In genomic region chr8:124284333-124284711, GRCm38 (mm10) we compare ENCODE assay signal across 9 mouse cellular contexts. TPM values are rescaled to one million over a fixed set of nuclear protein-coding genes. Genes with fewer than 3 reads are reported as not detected.
DNase-seq lines count a peak whose midpoint lies in the region; ATAC-seq and TF ChIP-seq lines count a peak whose summit lies in the region.
"Had no signal": no experiment of that assay in that cellular context is flagged by ENCODE, and none has a peak within 500 bp of the region (broad histone marks: within the 10 kb centered on the region; RNA-seq: fewer than 3 reads in every experiment).

No protein-coding gene starts in this region.

- peaks cover 83% of the 10 kb centered on the region for H3K4me1 ChIP-seq in cerebellum, adult 2 months (ENCODE audit: control insufficient read depth, insufficient read depth, low read length)
- H3K4me1 ChIP-seq in midbrain, postnatal 0 days (ENCODE audit: insufficient read depth, low read length), result peaks cover 41% of the 10 kb centered on the region

- DNase-seq in cerebellum, adult 2 months, result no peak
- DNase-seq in cerebellum, postnatal 4 days (ENCODE audit: low spot score in 2 of 2), result no peak
- DNase-seq in embryo, embryonic 9.5 days (ENCODE audit: extremely low spot score), result peak; percentile 65
- DNase-seq in heart, postnatal 4 days, result peak; percentile 48
- peak; percentile 49 for DNase-seq in midbrain, postnatal 0 days (ENCODE audit: low spot score)
- no peak for DNase-seq in layer of hippocampus, postnatal 10 days (ENCODE audit: low spot score in 2 of 2)
- no peak for DNase-seq in lung, postnatal 14 days
- DNase-seq: right cerebral cortex, postnatal 14 days had no signal

- H3K27me3 ChIP-seq in cerebellum, adult 2 months (ENCODE audit: control insufficient read depth, insufficient read depth, low read length), result no peaks in the 10 kb centered on the region
- H3K27me3 ChIP-seq in midbrain, postnatal 0 days (ENCODE audit: insufficient read depth, low read length), result no peaks in the 10 kb centered on the region

- H3K36me3 ChIP-seq in midbrain, postnatal 0 days (ENCODE audit: insufficient read depth, low read length), result no peaks in the 10 kb centered on the region

- peak; percentile 44 for ATAC-seq in midbrain, postnatal 0 days (ENCODE audit: low FRiP score)
- ATAC-seq in granulocyte monocyte progenitor cell, adult 5-6 weeks (replicated peaks; ENCODE audit: poor library complexity, severe bottlenecking), result no peak

- H3K9ac ChIP-seq in midbrain, postnatal 0 days (replicated peaks; ENCODE audit: low read length, poor library complexity, severe bottlenecking), result 0 out of 2 replicates have a peak overlapping the region, but pooled peaks have one; percentile 4

- TF ChIP-seq CTCF in cerebellum, adult 2 months (IDR thresholded peaks at IDR 0.05; ENCODE audit: borderline replicate concordance, insufficient read depth, low read depth, low read length), result no peak
- TF ChIP-seq CTCF in midbrain, postnatal 0 days (IDR thresholded peaks at IDR 0.05), result no peak

- no peak overlapping the region for H3K4me2 ChIP-seq in midbrain, postnatal 0 days (ENCODE audit: low read depth, low read length, poor library complexity, severe bottlenecking)

- peak overlapping the region; percentile 20; the same call in 1 of the 2 replicates for H3K27ac ChIP-seq in cerebellum, adult 2 months (ENCODE audit: insufficient read depth, low read length)
- H3K27ac ChIP-seq in midbrain, postnatal 0 days (ENCODE audit: low read depth, low read length), result peak overlapping the region; percentile 73

- TF ChIP-seq POLR2A in cerebellum, adult 2 months (IDR thresholded peaks at IDR 0.05; ENCODE audit: borderline replicate concordance, insufficient read depth, low read length), result no peak

- no peak overlapping the region for H3K4me3 ChIP-seq in cerebellum, adult 2 months (replicated peaks; ENCODE audit: insufficient read depth, low read depth, low read length)
- H3K4me3 ChIP-seq in midbrain, postnatal 0 days (ENCODE audit: low read depth, low read length), result no peak overlapping the region

- 75% methylated on average over 6 of the region's 6 CpGs for WGBS in cerebellum, adult 2 months
- WGBS in midbrain, postnatal 0 days, result 17% methylated on average over 6 of the region's 6 CpGs

- no peaks in the 10 kb centered on the region for H3K9me3 ChIP-seq in midbrain, postnatal 0 days (ENCODE audit: low read length)

RNA-seq across cellular contexts. Expression of gene Galnt2, which starts 53.1 kb away (rescaled TPM):
- polyA plus RNA-seq in cerebellum, adult 2 months (2012; rRNA removed), result 22.6 and 23.8 TPM in 2 replicates
- 10 to 100 TPM; 47.2 to 52.9 TPM for total RNA-seq in heart, postnatal 4 days (2021)
- total RNA-seq in midbrain, postnatal 0 days (2014; rRNA removed), result 51.3 and 80.9 TPM in 2 replicates
- 65.4 and 66.4 TPM in 2 replicates for polyA plus RNA-seq in midbrain, postnatal 0 days (2015; fragmentation: Nextera tagmentation; extraction: Ambion mirVana)
- total RNA-seq in granulocyte monocyte progenitor cell, adult 5-6 weeks (2014; fragmentation: Nextera tagmentation), result 25.6 and 48.0 TPM in 2 replicates
- 20.4 and 32.7 TPM in 2 replicates for total RNA-seq in granulocyte monocyte progenitor cell, adult 5-6 weeks (2017)
- 10 to 100 TPM; 66.7 to 67.9 TPM for total RNA-seq in layer of hippocampus, postnatal 10 days (2021)

Comparison
In these comparisons a context has a peak if more than half of its experiments do, and no peak if none do; other contexts are left out.
1. DNase-seq: peak in embryo, embryonic 9.5 days (single experiment), heart, postnatal 4 days (single experiment) and midbrain, postnatal 0 days (single experiment); none in cerebellum, adult 2 months (0 of 2), cerebellum, postnatal 4 days (0 of 2), layer of hippocampus, postnatal 10 days (0 of 2) and lung, postnatal 14 days (single experiment).